Mouse (Mus musculus): ENCODE measurements around the gene Fshb.

GRCm38 (mm10) chr2:107012318-107012717 is 47.1 kb downstream of the Fshb start:
- TF ChIP-seq POLR2A (IDR thresholded peaks at IDR 0.05; ENCODE audit: low read depth, low read length) (no peak), CTCF (IDR thresholded peaks at IDR 0.05; ENCODE audit: extremely low read depth, insufficient read length, insufficient replicate concordance, low read depth, low read length) (no peak)
